Mouse (Mus musculus) T-cell, adult 2 months (primary cell): ENCODE data around the gene Slc35a2.

Experiments used
- DNase-seq: peaks from one replicate; pipeline ENCODE4 v3.0.0; 2022; ENCODE audit warnings: low spot score

Slc35a2 gene

GRCm38 (mm10) chrX:7883841-7884567 lies at the start of gene Slc35a2:
Slc35a2 (plus strand) TSS chrX:7884028.
- peak; percentile 68 for DNase-seq

- DNase-seq, result no peak
These were observed 46.7 kb upstream of the Slc35a2 start for GRCm38 (mm10) chrX:7837146-7837545.

GRCm38 (mm10) chrX:7840842-7841162 lies 43.0 kb upstream of the Slc35a2 start:
- no peak for DNase-seq

GRCm38 (mm10) chrX:7841163-7842162 lies 42.4 kb upstream of the Slc35a2 start, which contains the start of gene Otud5:
Otud5 (plus strand) TSS chrX:7841364.
- peak; percentile 97 for DNase-seq

- peak; percentile 41 for DNase-seq
These were observed 41.5 kb upstream of the Slc35a2 start for GRCm38 (mm10) chrX:7842318-7842717.

GRCm38 (mm10) chrX:7847845-7848244 lies 36.0 kb upstream of the Slc35a2 start:
- no peak for DNase-seq

GRCm38 (mm10) chrX:7854578-7854977 lies 29.2 kb upstream of the Slc35a2 start:
- DNase-seq, result peak; percentile 58

- no peak for DNase-seq
These were observed 24.6 kb upstream of the Slc35a2 start for GRCm38 (mm10) chrX:7859191-7859753.

- no peak for DNase-seq
These were observed 20.6 kb upstream of the Slc35a2 start for GRCm38 (mm10) chrX:7863181-7863580.

- DNase-seq, result no peak
These were observed 19.3 kb upstream of the Slc35a2 start for GRCm38 (mm10) chrX:7864551-7864950.

- DNase-seq, result peak; percentile 79
These were observed 18.5 kb upstream of the Slc35a2 start for GRCm38 (mm10) chrX:7865343-7865742.

- no peak for DNase-seq
These were observed 18.0 kb upstream of the Slc35a2 start for GRCm38 (mm10) chrX:7865786-7866185.

- no peak for DNase-seq
These were observed 16.7 kb upstream of the Slc35a2 start for GRCm38 (mm10) chrX:7867141-7867540.

GRCm38 (mm10) chrX:7868506-7868905 lies 15.3 kb upstream of the Slc35a2 start:
- no peak for DNase-seq

- DNase-seq, result no peak
These were observed 14.0 kb upstream of the Slc35a2 start for GRCm38 (mm10) chrX:7869826-7870225.

GRCm38 (mm10) chrX:7878007-7878419 lies 5.8 kb upstream of the Slc35a2 start, which contains the start of gene Pim2:
Pim2 (plus strand) TSS chrX:7878262.
- peak; percentile 92 for DNase-seq

GRCm38 (mm10) chrX:7878495-7878894 lies 5.3 kb upstream of the Slc35a2 start:
- peak; percentile 46 for DNase-seq

- DNase-seq, result peak; percentile 71
These were observed 4.0 kb upstream of the Slc35a2 start for GRCm38 (mm10) chrX:7879819-7880218.

- peak; percentile 20 for DNase-seq
These were observed 14.4 kb downstream of the Slc35a2 start for GRCm38 (mm10) chrX:7898211-7898610.

- peak; percentile 88 for DNase-seq
These were observed 15.3 kb downstream of the Slc35a2 start, which contains the start of the genes Pqbp1 and Timm17b for GRCm38 (mm10) chrX:7898880-7899874. Pqbp1 (minus strand) TSS chrX:7899269. Timm17b (plus strand) TSS chrX:7899357.

- no peak for DNase-seq
These were observed 20.6 kb downstream of the Slc35a2 start for GRCm38 (mm10) chrX:7904441-7904840.
